Comparison of ENCODE assay signal across 7 mouse cellular contexts in genomic region chr2:32874951-32875674, GRCm38 (mm10). TPM values are rescaled to one million over a fixed set of nuclear protein-coding genes. Genes with fewer than 3 reads are reported as not detected.
A peak's percentile ranks its signal among the peaks of the same experiment; 100 is the strongest.
DNase-seq lines count a peak whose midpoint lies in the region; ATAC-seq and TF ChIP-seq lines count a peak whose summit lies in the region.

No protein-coding gene starts in this region.

- peak; percentile 13 for ATAC-seq in hindbrain, embryonic 11.5 days (ENCODE audit: low FRiP score)
- ATAC-seq in lung, embryonic 16.5 days (ENCODE audit: low read depth), result peak; percentile 3; the same call in 1 of the 2 replicates
- no peak for ATAC-seq in monocyte, adult 5-6 weeks (replicated peaks; ENCODE audit: insufficient number of reproducible peaks, low FRiP score, low TSS enrichment, poor library complexity, severe bottlenecking)

- DNase-seq in CD4-positive helper T cell, adult 2 months (ENCODE audit: low read depth, low spot score), result peak; percentile 22
- no peak for DNase-seq in MEL (ENCODE audit: low read depth, low spot score)
- no peak for DNase-seq in hindbrain, embryonic 11.5 days (ENCODE audit: low spot score)
- no peak for DNase-seq in ovary, postnatal 10 days (ENCODE audit: low spot score)
- no peak for DNase-seq in frontal cortex, adult 2 months (ENCODE audit: extremely low spot score in 1 of 2, low spot score in 1 of 2)

- 15% methylated on average over 15 of the region's 15 CpGs for WGBS in hindbrain, embryonic 11.5 days
- WGBS in lung, embryonic 16.5 days, result 6% methylated on average over 15 of the region's 15 CpGs

- TF ChIP-seq RAD21 in MEL (IDR thresholded peaks at IDR 0.05; ENCODE audit: low read depth, low read length), result no peak

- peak overlapping the region; percentile 66 for H3K9ac ChIP-seq in MEL (ENCODE audit: control insufficient read depth, low read depth, low read length, poor library complexity, severe bottlenecking)
- peak overlapping the region; percentile 96 for H3K9ac ChIP-seq in hindbrain, embryonic 11.5 days (ENCODE audit: low read depth, low read length)
- H3K9ac ChIP-seq in lung, embryonic 16.5 days (ENCODE audit: low read length), result peak overlapping the region; percentile 96

- H3K27me3 ChIP-seq in MEL (ENCODE audit: control insufficient read depth in 1 of 2, insufficient read depth in 2 of 2, low read length in 2 of 2), result no peaks in the 10 kb centered on the region
- no peaks in the 10 kb centered on the region for H3K27me3 ChIP-seq in hindbrain, embryonic 11.5 days (ENCODE audit: control insufficient read depth, insufficient read depth, low read length)
- H3K27me3 ChIP-seq in lung, embryonic 16.5 days (ENCODE audit: control insufficient read depth, insufficient read depth, low read depth, low read length), result no peaks in the 10 kb centered on the region

- no peaks in the 10 kb centered on the region; the same call in 1 of the 2 replicates for H3K79me2 ChIP-seq in MEL (ENCODE audit: control insufficient read depth, insufficient read depth, low read length, poor library complexity)

- no peak overlapping the region for H3K27ac ChIP-seq in MEL (ENCODE audit: control insufficient read depth, low read depth, low read length)
- H3K27ac ChIP-seq in hindbrain, embryonic 11.5 days (ENCODE audit: low read depth, low read length), result peak overlapping the region; percentile 88
- H3K27ac ChIP-seq in lung, embryonic 16.5 days (ENCODE audit: low read length), result peak overlapping the region; percentile 97

- H3K9me3 ChIP-seq in MEL (replicated peaks; ENCODE audit: insufficient read depth, low read length), result no peaks in the 10 kb centered on the region
- no peaks in the 10 kb centered on the region for H3K9me3 ChIP-seq in hindbrain, embryonic 11.5 days (ENCODE audit: control insufficient read depth, low read length)
- H3K9me3 ChIP-seq in lung, embryonic 16.5 days (ENCODE audit: control insufficient read depth, low read length), result no peaks in the 10 kb centered on the region

- peak overlapping the region; percentile 53 to 98 for H3K4me3 ChIP-seq in MEL (ENCODE audit: control insufficient read depth in 1 of 2, insufficient read depth in 1 of 2, low read depth in 2 of 2, low read length in 2 of 2)
- peak overlapping the region; percentile 69 for H3K4me3 ChIP-seq in hindbrain, embryonic 11.5 days (ENCODE audit: low read depth, low read length)
- peak overlapping the region; percentile 91 for H3K4me3 ChIP-seq in lung, embryonic 16.5 days (ENCODE audit: low read length)

- no peak for TF ChIP-seq EP300 in MEL (IDR thresholded peaks at IDR 0.05; ENCODE audit: low read depth in 1 of 2, low read length in 2 of 2)

- peaks cover 0 to 12% of the 10 kb centered on the region in 2 experiments; a peak in 2 of 4 replicates for H3K36me3 ChIP-seq in MEL (ENCODE audit: control insufficient read depth in 1 of 2, insufficient read depth in 2 of 2, low read length in 2 of 2)
- no peaks in the 10 kb centered on the region for H3K36me3 ChIP-seq in hindbrain, embryonic 11.5 days (ENCODE audit: control insufficient read depth, insufficient read depth, low read length)
- no peaks in the 10 kb centered on the region for H3K36me3 ChIP-seq in lung, embryonic 16.5 days (ENCODE audit: control insufficient read depth, insufficient read depth, low read length)

- peak overlapping the region; percentile 94 for H3K4me2 ChIP-seq in hindbrain, embryonic 11.5 days (replicated peaks; ENCODE audit: low read depth, low read length)
- peak overlapping the region; percentile 80 for H3K4me2 ChIP-seq in lung, embryonic 16.5 days (ENCODE audit: low read depth, low read length)

- no peak for TF ChIP-seq CTCF in MEL (IDR thresholded peaks at IDR 0.05 in 2 of 3, conservative IDR thresholded peaks at IDR 0.05 in 1 of 3; ENCODE audit: control insufficient read depth in 1 of 3, insufficient read depth in 1 of 3, low read depth in 2 of 3, low read length in 3 of 3, poor library complexity in 1 of 3, severe bottlenecking in 1 of 3)

- TF ChIP-seq POLR2A in MEL (IDR thresholded peaks at IDR 0.05; ENCODE audit: control insufficient read depth in 1 of 2, insufficient read depth in 1 of 2, low read depth in 1 of 2, low read length in 2 of 2, poor library complexity in 1 of 2), result no peak

- peaks cover 11 to 34% of the 10 kb centered on the region in 2 experiments for H3K4me1 ChIP-seq in MEL (ENCODE audit: control insufficient read depth in 1 of 2, insufficient read depth in 2 of 2, low read length in 2 of 2)
- H3K4me1 ChIP-seq in hindbrain, embryonic 11.5 days (replicated peaks; ENCODE audit: control insufficient read depth, insufficient read depth, low read length), result peaks cover 17% of the 10 kb centered on the region
- peaks cover 48% of the 10 kb centered on the region for H3K4me1 ChIP-seq in lung, embryonic 16.5 days (replicated peaks; ENCODE audit: control insufficient read depth, insufficient read depth, low read length)

TF ChIP-seq in MEL, 35 proteins besides CTCF, POLR2A, EP300 and RAD21:
- TF ChIP-seq CHD1 (IDR thresholded peaks at IDR 0.05; ENCODE audit: low read depth, low read length) (no peak), MYC (IDR thresholded peaks at IDR 0.05; ENCODE audit: low read depth, low read length) (no peak), TCF12 (IDR thresholded peaks at IDR 0.05; ENCODE audit: low read depth, low read length) (no peak), USF2 (IDR thresholded peaks at IDR 0.05; ENCODE audit: borderline replicate concordance in 1 of 2, insufficient read depth in 1 of 2, low read depth in 1 of 2, low read length in 2 of 2) (no peak), NELFE (IDR thresholded peaks at IDR 0.05; ENCODE audit: low read depth, low read length) (no peak), CHD2 (IDR thresholded peaks at IDR 0.05; ENCODE audit: low read length) (no peak), ZMIZ1 (IDR thresholded peaks at IDR 0.05; ENCODE audit: low read depth, low read length) (no peak), MAFK (IDR thresholded peaks at IDR 0.05; ENCODE audit: borderline replicate concordance, low read depth, low read length) (no peak), NRF1 (IDR thresholded peaks at IDR 0.05; ENCODE audit: insufficient read depth, low read depth, low read length, poor library complexity, severe bottlenecking) (no peak), POLR2AphosphoS2 (IDR thresholded peaks at IDR 0.05; ENCODE audit: low read length) (no peak), TBP (IDR thresholded peaks at IDR 0.05; ENCODE audit: low read depth, low read length) (no peak), BHLHE40 (IDR thresholded peaks at IDR 0.05; ENCODE audit: borderline replicate concordance, low read depth, low read length) (no peak)

RNA-seq across cellular contexts. Expression of gene Fam129b, which starts 0.8 kb away (rescaled TPM):
- 11.5 and 17.5 TPM in 2 replicates for total RNA-seq in MEL (2012; rRNA removed)
- 10 to 100 TPM in 1 of 2 experiments, not detected in 1; 20.0 TPM for polyA plus RNA-seq in MEL (2012; ENCODE audit: insufficient read depth in 1 of 2, insufficient read length in 2 of 2, low read depth in 1 of 2, low replicate concordance in 2 of 2, missing spikeins in 1 of 2)
- 11.6 and 13.1 TPM in 2 replicates for polyA plus RNA-seq in hindbrain, embryonic 11.5 days (2014; fragmentation: Nextera tagmentation; extraction: Ambion mirVana)
- polyA plus RNA-seq in lung, embryonic 16.5 days (2015; fragmentation: Nextera tagmentation; extraction: Ambion mirVana), result 133 and 141 TPM in 2 replicates
- 12.9 to 14.8 TPM (median 14.4 TPM) in 3 replicates for total RNA-seq in monocyte, adult 5-6 weeks (2017)
- polyA plus RNA-seq in frontal cortex, adult 2 months (2012; rRNA removed), result 28.3 and 30.0 TPM in 2 replicates

RNA-seq across cellular contexts. Expression of gene Stxbp1, which starts 28.1 kb away (rescaled TPM):
- 7.1 and 8.2 TPM in 2 replicates for total RNA-seq in MEL (2012; rRNA removed)
- 10 to 100 TPM in 1 of 2 experiments, not detected in 1; 33.2 TPM for polyA plus RNA-seq in MEL (2012; ENCODE audit: insufficient read depth in 1 of 2, insufficient read length in 2 of 2, low read depth in 1 of 2, low replicate concordance in 2 of 2, missing spikeins in 1 of 2)
- 62.8 and 64.7 TPM in 2 replicates for polyA plus RNA-seq in hindbrain, embryonic 11.5 days (2014; fragmentation: Nextera tagmentation; extraction: Ambion mirVana)
- polyA plus RNA-seq in lung, embryonic 16.5 days (2015; fragmentation: Nextera tagmentation; extraction: Ambion mirVana), result 21.9 and 24.1 TPM in 2 replicates
- 0.43 to 1.2 TPM (median 1.1 TPM) in 3 replicates for total RNA-seq in monocyte, adult 5-6 weeks (2017)
- polyA plus RNA-seq in frontal cortex, adult 2 months (2012; rRNA removed), result 666 and 673 TPM in 2 replicates

Comparison
In these comparisons a context has a peak if more than half of its experiments do, and no peak if none do; other contexts are left out.
1. RNA of gene Stxbp1, which starts 28.1 kb away (polyA plus RNA-seq): 666 to 673 TPM in frontal cortex, adult 2 months; 62.8 to 64.7 TPM in hindbrain, embryonic 11.5 days, 33.2 TPM in MEL and 21.9 to 24.1 TPM in lung, embryonic 16.5 days; every median in the first group is over 10 times any median in the second.
2. Peak in every context shown above with its lines, with median percentiles within 50 percentile points of each other: H3K4me3 ChIP-seq and H3K9ac ChIP-seq.